Mouse (Mus musculus) heart, adult 2 months (tissue): Measurements from ENCODE around the gene H1f0. TPM values are rescaled to one million over a fixed set of nuclear protein-coding genes. Genes with fewer than 3 reads are reported as not detected.

Experiments
- DNase-seq, 2 experiments: peaks; one replicate each; pipeline ENCODE4 v3.0.0; 2021
- H3K27ac ChIP-seq: fragments of 200-600 bp; 2 replicates; pipeline ENCODE4 v1.8.1; 2022
- H3K27me3 ChIP-seq: fragments of 200-500 bp; 2 replicates; pipeline ENCODE4 v1.6.1; 2012; ENCODE audit warnings: mild to moderate bottlenecking, low read length, inconsistent platforms, mixed read lengths; ENCODE audit not compliant: control insufficient read depth, insufficient read depth
- H3K36me3 ChIP-seq: fragments of 200-500 bp; 2 replicates; pipeline ENCODE4 v1.6.1; 2012; ENCODE audit warnings: low read length, inconsistent platforms; ENCODE audit not compliant: control insufficient read depth, insufficient read depth
- H3K4me1 ChIP-seq: fragments of 200-500 bp; 2 replicates; pipeline ENCODE4 v1.6.1; 2011; ENCODE audit warnings: low read length; ENCODE audit not compliant: control insufficient read depth, insufficient read depth
- H3K4me3 ChIP-seq: fragments of 200-600 bp; 2 replicates; pipeline ENCODE4 v1.8.1; 2022
- H3K79me2 ChIP-seq: fragments of 200-500 bp; replicated peaks from 2 replicates; pipeline ENCODE4 v1.6.1; 2012; ENCODE audit warnings: mild to moderate bottlenecking, inconsistent platforms, low read length, moderate library complexity, mixed read lengths; ENCODE audit not compliant: control insufficient read depth, insufficient read depth
- H3K9ac ChIP-seq: fragments of 200-500 bp; 2 replicates; pipeline ENCODE4 v1.6.1; 2012; ENCODE audit warnings: low read depth, mild to moderate bottlenecking, control low read depth, inconsistent platforms, low read length, mixed read lengths
- CTCF ChIP-seq: fragments of 200-600 bp; IDR thresholded peaks from 2 replicates; pipeline ENCODE4 v1.8.1; 2022; ENCODE audit warnings: antibody characterized with exemption, mild to moderate bottlenecking, moderate library complexity
- EP300 ChIP-seq: fragments of 200-500 bp; IDR thresholded peaks from 2 replicates; pipeline ENCODE4 v1.6.1; 2011; ENCODE audit warnings: low read depth, low read length, control low read depth; ENCODE audit not compliant: insufficient read depth
- POLR2A ChIP-seq: fragments of 200-500 bp; IDR thresholded peaks from 2 replicates; pipeline ENCODE4 v1.6.1; 2011; ENCODE audit warnings: mild to moderate bottlenecking, low read depth, low read length, control low read depth; ENCODE audit not compliant: insufficient read depth
- WGBS: fragments of 180-500 bp; shearing (Covaris S2); methylation state at CpG from one replicate; pipeline ENCODE4 v1.1.7; 2018; 5-methylcytosine and 5-hydroxymethylcytosine counted together
- intact Hi-C: fragments of 180-260 bp; cut with DNase I; formaldehyde crosslinking; loops from one replicate; pipeline ENCODE4 v1.15.1; 2025
- polyA plus RNA-seq: library from polyadenylated mRNA; depleted of rRNA; stranded (reverse); fragments of >200 nt; gene quantifications from 2 replicates; pipeline ENCODE4 v1.2.3, GENCODE M21; 2012
- total RNA-seq, 2 experiments: library from RNA; stranded (reverse); gene quantifications; 2 replicates each; pipeline ENCODE4 v1.2.3; 2021

The H1f0 gene
- total and polyA plus RNA-seq, 3 experiments: 54.2 to 82.4 (median 73.3) TPM

DNA sequence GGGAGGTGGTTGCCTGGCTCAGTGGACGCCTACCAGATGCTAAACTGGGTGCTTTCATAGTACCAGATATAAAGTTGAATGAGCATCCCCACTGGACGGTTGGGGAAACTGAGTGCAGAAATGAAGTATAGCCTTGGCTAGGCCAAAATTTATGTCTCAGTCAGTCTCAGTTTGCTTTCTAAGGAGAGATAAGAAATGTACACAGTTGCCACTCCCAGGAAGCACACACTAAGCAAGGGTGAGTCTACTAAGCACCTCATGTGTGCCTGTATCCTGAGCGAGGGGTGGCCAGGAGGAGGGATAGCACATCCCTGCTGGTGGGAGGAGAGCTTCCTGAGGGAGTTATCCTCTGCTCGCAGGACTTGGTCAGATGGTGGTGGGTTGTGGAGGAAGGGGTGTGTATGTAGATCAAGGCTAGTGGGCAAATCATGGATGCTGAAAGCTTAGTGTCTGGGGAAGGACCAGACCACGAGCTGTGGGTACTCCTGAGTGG lies 43.9 kb upstream of the H1f0 start:
- no peak for TF ChIP-seq CTCF
- TF ChIP-seq POLR2A: no peak
- TF ChIP-seq EP300: no peak
- H3K36me3 ChIP-seq: no peaks in the 10 kb centered on the region
- H3K27ac ChIP-seq: peak overlapping the region; percentile 61
- 40% methylated on average over 5 of the region's 5 CpGs for WGBS
- peaks cover 19% of the 10 kb centered on the region for H3K4me1 ChIP-seq
- 0 out of 2 replicates have a peak, but pooled peaks cover 5% of the 10 kb centered on the region for H3K79me2 ChIP-seq
- H3K9ac ChIP-seq: peak overlapping the region; percentile 13; the same call in 1 of the 2 replicates
- no peaks in the 10 kb centered on the region for H3K27me3 ChIP-seq
- H3K4me3 ChIP-seq: peak overlapping the region; percentile 18; the same call in 1 of the 2 replicates
- intact Hi-C loops: loop anchor here (2.0 kb wide), 1 partner anchor 42 kb away; no protein-coding TSS in a partner anchor
- no peak for DNase-seq

DNA sequence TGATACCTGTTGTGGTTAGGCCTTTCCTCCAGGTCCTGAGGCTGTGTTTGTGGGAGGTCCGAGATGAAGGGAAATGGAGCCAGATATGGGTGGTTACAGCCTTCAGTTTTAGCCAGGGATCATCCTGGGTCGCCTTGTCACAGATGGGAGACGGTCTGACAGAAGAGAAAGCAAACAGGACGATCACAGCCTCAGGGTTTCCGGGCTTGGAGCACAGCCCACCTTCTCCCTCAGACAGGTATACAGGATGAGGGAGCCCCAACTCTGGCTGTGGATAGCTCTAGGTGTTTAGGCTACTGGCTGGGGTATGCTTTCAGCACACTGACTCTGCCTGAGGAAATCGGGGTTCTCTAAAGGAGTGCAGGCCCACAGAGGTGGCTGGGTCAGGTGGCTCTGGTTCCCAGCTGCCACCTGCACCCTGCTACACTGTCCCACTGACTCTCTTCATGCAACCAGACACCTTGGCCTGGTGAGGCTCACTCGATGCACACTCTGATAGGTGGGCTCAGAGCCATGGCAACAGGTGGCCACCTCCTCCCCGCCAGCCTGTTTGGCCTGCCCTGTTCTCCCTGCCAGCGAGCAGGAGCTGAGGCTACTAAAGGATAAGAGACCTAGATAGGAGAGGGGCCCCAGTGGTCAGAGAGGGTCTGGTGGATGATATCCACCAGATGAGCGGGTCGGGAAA lies 41.6 kb upstream of the H1f0 start:
- TF ChIP-seq CTCF: no peak
- TF ChIP-seq POLR2A: no peak
- TF ChIP-seq EP300: no peak
- Histone ChIP-seq H3K4me3 (no peak overlapping the region), H3K36me3 (no peaks in the 10 kb centered on the region), H3K27ac (no peak overlapping the region), H3K79me2 (0 out of 2 replicates have a peak, but pooled peaks cover 5% of the 10 kb centered on the region), H3K27me3 (no peaks in the 10 kb centered on the region), H3K4me1 (peaks cover 19% of the 10 kb centered on the region), H3K9ac (no peak overlapping the region)
- intact Hi-C loops: no loop called here
- 55% methylated on average over 11 of the region's 11 CpGs for WGBS
- DNase-seq: no peak

- 31% methylated on average over 14 of the region's 14 CpGs for WGBS
- Histone ChIP-seq H3K27me3 (no peaks in the 10 kb centered on the region), H3K4me1 (peaks cover 18% of the 10 kb centered on the region), H3K27ac (no peak overlapping the region), H3K79me2 (0 out of 2 replicates have a peak, but pooled peaks cover 4% of the 10 kb centered on the region), H3K36me3 (no peaks in the 10 kb centered on the region), H3K9ac (no peak overlapping the region), H3K4me3 (no peak overlapping the region)
- intact Hi-C loops: no loop called here
- DNase-seq: peak; percentile 60 to 65
- TF ChIP-seq POLR2A: no peak
- no peak for TF ChIP-seq CTCF
- no peak for TF ChIP-seq EP300
Measured at GRCm38 (mm10) chr15:78988499-78988971, 39.7 kb upstream of the H1f0 start.

GRCm38 (mm10) chr15:78989152-78990092 lies 38.8 kb upstream of the H1f0 start:
- H3K27me3 ChIP-seq: no peaks in the 10 kb centered on the region
- 83% methylated on average over 14 of the region's 14 CpGs for WGBS
- no peak for DNase-seq
- H3K27ac ChIP-seq: no peak overlapping the region
- no peaks in the 10 kb centered on the region for H3K36me3 ChIP-seq
- H3K4me1 ChIP-seq: peaks cover 16% of the 10 kb centered on the region
- intact Hi-C loops: no loop called here
- H3K4me3 ChIP-seq: no peak overlapping the region
- H3K9ac ChIP-seq: no peak overlapping the region
- no peak for TF ChIP-seq POLR2A
- TF ChIP-seq EP300: no peak
- no peak for TF ChIP-seq CTCF
- H3K79me2 ChIP-seq: 0 out of 2 replicates have a peak, but pooled peaks cover 2% of the 10 kb centered on the region

DNA sequence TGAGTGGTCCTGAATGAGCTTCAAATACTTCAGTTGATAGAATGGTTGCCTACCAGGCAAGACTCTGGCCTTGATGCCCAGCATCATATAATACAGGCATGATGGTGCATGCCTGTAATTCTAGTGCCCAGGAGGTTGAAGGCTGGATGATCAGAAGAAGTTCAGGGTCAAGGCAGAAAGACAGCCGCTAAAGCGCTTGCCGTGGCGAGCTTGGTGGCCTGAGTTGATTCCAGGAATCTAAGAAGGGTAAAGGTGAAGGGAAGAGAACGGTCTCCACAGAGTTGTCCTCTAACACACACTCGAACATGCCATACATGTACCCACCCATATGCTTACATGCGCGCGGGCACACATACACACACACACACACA lies 38.2 kb upstream of the H1f0 start:
- intact Hi-C loops: no loop called here
- Histone ChIP-seq H3K9ac (no peak overlapping the region), H3K27ac (no peak overlapping the region), H3K4me1 (peaks cover 11% of the 10 kb centered on the region), H3K36me3 (no peaks in the 10 kb centered on the region), H3K4me3 (no peak overlapping the region), H3K79me2 (0 out of 2 replicates have a peak, but pooled peaks cover 2% of the 10 kb centered on the region), H3K27me3 (no peaks in the 10 kb centered on the region)
- 91% methylated on average over 9 of the region's 9 CpGs for WGBS
- TF ChIP-seq POLR2A (no peak), EP300 (no peak), CTCF (no peak)
- DNase-seq: no peak
